Mouse (Mus musculus) embryonic fibroblast, embryonic 13.5 days (primary cell): ENCODE results near the gene Gm9887.

Experiments
- CTCF ChIP-seq: IDR thresholded peaks from 2 replicates; pipeline ENCODE4 v1.5.1; 2011; ENCODE audit warnings: mild to moderate bottlenecking, control low read depth, low read length, moderate library complexity, borderline replicate concordance; ENCODE audit not compliant: insufficient read depth
- POLR2A ChIP-seq: IDR thresholded peaks from 2 replicates; pipeline ENCODE4 v1.6.1; 2011; ENCODE audit warnings: low read depth, mild to moderate bottlenecking, control low read depth, low read length, moderate library complexity

- TF ChIP-seq CTCF, result peak; percentile 30; the same call in 1 of the 2 replicates
- peak; percentile 22; the same call in 1 of the 2 replicates for TF ChIP-seq POLR2A
Measured at GRCm38 (mm10) chr12:69371421-69371853, 821 bp downstream of the Gm9887 start.
